Mouse (Mus musculus) embryonic fibroblast, embryonic 13.5 days (primary cell): ENCODE measurements at regions not wholly inside any gene's neighbourhood (a gene's known extent, or its start where the extent isn't known, plus 50 kb on each side); places are given as distances from the start of the nearest gene placed in this dataset.
"Not testable (repeated sequence)": the region's sequence is repeated elsewhere in the genome, so short reads cannot be mapped to it uniquely, and the experiment has no call there.

Source experiments
- H3K27ac ChIP-seq: 2 replicates; pipeline ENCODE4 v1.5.1; 2012; ENCODE audit warnings: low read length, control low read depth, inconsistent platforms; ENCODE audit not compliant: insufficient read depth
- H3K4me1 ChIP-seq: 2 replicates; pipeline ENCODE4 v1.6.1; 2011; ENCODE audit warnings: low read length; ENCODE audit not compliant: control insufficient read depth, insufficient read depth
- H3K4me3 ChIP-seq: 2 replicates; pipeline ENCODE4 v1.5.1; 2011; ENCODE audit warnings: mild to moderate bottlenecking, control low read depth, low read length; ENCODE audit not compliant: insufficient read depth
- CTCF ChIP-seq: IDR thresholded peaks from 2 replicates; pipeline ENCODE4 v1.5.1; 2011; ENCODE audit warnings: mild to moderate bottlenecking, control low read depth, low read length, moderate library complexity, borderline replicate concordance; ENCODE audit not compliant: insufficient read depth
- POLR2A ChIP-seq: IDR thresholded peaks from 2 replicates; pipeline ENCODE4 v1.6.1; 2011; ENCODE audit warnings: low read depth, mild to moderate bottlenecking, control low read depth, low read length, moderate library complexity

DNA sequence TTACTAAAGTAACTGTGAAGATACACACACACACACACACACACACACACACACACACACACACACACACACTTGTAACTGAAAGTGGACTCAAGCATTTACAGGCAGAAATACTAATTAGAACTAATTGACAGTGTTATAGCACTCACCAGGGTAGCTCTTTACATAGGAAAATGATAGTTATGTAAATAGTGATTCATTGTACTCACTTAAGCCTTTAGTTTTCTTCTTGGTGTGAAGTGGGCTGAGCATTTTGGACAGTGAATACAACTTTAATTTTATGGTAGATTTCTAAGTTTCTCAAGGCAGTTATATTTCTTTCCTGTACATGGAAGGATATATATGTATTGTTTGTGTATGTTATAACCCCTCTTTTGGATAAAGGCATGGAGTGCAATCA, 704.5 kb upstream of the Nr2f1 start:
- Histone ChIP-seq H3K4me1 (no peaks in the 10 kb centered on the region; the same call in 1 of the 2 replicates), H3K27ac (no peak overlapping the region), H3K4me3 (no peak overlapping the region)
- no peak for TF ChIP-seq CTCF
- TF ChIP-seq POLR2A: no peak

DNA sequence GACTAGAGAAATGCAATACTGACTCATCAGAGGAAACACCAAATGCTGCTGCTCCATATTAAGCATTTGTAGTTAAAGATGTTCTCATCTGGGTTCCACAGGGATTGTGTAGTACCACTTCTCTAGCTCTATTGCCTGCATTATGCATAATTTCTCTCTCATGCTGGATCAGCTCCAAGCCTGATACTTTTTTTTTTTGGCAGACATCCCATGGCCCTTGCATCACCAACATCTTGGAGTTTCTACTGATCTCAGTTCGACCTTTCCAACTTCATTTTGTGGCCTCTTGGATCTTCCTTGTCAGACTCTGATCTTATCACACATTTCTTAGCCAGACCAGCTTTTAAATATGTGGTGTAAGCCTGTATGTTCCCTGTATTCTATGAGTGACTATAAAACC, 701.1 kb upstream of the Nr2f1 start:
- no peaks in the 10 kb centered on the region; the same call in 1 of the 2 replicates for H3K4me1 ChIP-seq
- no peak overlapping the region for H3K4me3 ChIP-seq
- no peak for TF ChIP-seq CTCF
- TF ChIP-seq POLR2A: no peak
- no peak overlapping the region for H3K27ac ChIP-seq

DNA sequence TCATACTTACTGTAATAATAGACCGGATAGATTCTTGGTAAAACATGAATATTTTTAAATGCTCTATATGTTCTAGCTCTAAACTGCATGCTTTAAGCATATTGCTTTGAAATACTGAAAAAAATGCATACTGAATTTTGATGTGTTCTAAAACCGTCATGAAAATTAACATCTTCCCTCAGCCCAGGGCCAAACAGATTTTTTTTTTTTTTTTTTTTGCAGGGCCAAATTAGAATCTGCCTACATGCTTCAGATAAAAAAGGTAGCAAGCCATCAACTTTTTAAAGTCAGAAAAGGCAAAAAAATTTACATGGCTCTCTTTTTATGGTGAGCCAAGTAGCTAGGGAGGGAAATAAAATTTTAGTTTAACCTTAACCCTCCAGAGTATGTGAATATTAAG, 692.7 kb upstream of the Nr2f1 start:
- no peaks in the 10 kb centered on the region for H3K4me1 ChIP-seq
- TF ChIP-seq CTCF (no peak), POLR2A (no peak)
- no peak overlapping the region for H3K27ac ChIP-seq
- H3K4me3 ChIP-seq: no peak overlapping the region

DNA sequence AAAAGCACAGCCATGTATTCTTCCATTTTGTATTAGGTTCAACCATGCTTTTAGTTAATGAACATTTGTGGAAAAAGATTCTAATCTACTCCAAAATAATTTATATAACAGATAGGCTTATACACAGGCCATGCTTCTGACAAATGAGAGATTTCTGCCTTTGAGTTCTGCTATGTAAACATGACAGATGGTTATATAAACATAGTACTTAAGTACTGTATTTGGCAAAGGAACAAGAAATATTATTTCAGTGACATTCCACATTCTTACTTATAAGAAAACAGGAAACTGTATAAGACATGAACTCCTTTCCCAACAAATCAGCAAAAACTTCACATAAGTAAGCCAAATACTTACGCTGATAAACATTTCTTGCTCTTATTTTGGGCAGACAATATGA, 683.5 kb upstream of the Nr2f1 start:
- Histone ChIP-seq H3K27ac (no peak overlapping the region), H3K4me3 (no peak overlapping the region), H3K4me1 (no peaks in the 10 kb centered on the region)
- TF ChIP-seq CTCF: no peak
- no peak for TF ChIP-seq POLR2A

DNA sequence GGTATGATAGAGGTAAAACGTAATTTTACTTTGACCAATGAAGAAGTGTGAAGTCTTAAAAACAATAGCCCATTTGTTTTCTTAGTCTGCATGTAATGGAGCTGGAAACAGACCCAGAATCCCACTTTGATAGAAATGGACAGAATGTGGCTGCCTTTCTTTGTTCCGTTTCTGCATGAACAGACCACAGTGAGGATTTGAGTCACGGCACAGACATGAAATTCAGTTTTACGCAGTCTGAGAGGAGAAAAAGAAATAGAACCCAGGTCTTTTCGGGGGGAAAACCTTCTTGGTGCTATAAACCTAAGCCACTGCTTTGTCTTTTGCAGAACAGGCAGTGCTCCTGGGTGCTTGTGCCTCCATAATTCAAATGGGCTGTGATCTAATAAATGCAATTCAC, 673.0 kb upstream of the Nr2f1 start:
- H3K27ac ChIP-seq: no peak overlapping the region
- TF ChIP-seq POLR2A (no peak), CTCF (no peak)
- H3K4me1 ChIP-seq: no peaks in the 10 kb centered on the region
- H3K4me3 ChIP-seq: no peak overlapping the region

DNA sequence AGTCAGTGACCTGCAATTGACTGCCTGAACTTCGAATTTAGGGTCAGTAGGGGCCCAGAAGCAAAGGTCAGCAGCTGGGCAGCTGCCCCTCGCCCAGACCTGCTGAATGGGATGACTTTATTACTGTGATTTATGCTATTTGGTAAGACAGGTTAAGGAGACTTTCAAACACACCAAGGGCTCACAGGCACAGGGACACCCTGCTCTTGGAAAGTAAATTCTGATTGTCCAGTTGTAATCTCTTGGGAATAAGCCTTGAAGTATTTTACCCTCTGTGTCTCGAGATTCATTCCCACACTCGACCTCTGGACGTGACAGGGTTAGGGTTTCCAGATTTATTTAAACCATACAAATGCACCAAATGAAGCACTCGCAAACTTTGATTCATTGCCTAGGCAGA, 672.4 kb upstream of the Nr2f1 start:
- Histone ChIP-seq H3K27ac (no peak overlapping the region), H3K4me1 (no peaks in the 10 kb centered on the region), H3K4me3 (no peak overlapping the region)
- no peak for TF ChIP-seq CTCF
- TF ChIP-seq POLR2A: no peak

DNA sequence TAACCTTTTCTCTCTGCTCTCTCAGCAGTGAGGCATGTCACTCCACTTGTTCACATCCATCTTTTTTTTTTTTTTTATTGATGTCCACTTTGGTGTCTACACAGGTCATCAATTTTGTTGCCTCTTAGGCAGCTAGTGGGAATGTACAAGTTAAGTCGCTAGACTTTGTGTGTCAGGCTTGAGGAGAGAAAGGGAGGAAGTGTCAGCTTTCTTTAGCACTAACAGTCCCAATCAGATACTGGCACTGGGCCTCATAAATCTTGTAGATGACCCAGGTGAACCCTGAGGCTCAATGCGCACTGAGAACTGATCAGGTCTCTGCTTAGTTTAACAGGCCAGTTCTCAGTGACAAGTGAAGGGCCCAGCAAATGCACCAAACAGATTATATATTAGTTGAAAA, 671.7 kb upstream of the Nr2f1 start:
- no peaks in the 10 kb centered on the region for H3K4me1 ChIP-seq
- no peak overlapping the region for H3K27ac ChIP-seq
- TF ChIP-seq CTCF: no peak
- no peak for TF ChIP-seq POLR2A
- H3K4me3 ChIP-seq: no peak overlapping the region

DNA sequence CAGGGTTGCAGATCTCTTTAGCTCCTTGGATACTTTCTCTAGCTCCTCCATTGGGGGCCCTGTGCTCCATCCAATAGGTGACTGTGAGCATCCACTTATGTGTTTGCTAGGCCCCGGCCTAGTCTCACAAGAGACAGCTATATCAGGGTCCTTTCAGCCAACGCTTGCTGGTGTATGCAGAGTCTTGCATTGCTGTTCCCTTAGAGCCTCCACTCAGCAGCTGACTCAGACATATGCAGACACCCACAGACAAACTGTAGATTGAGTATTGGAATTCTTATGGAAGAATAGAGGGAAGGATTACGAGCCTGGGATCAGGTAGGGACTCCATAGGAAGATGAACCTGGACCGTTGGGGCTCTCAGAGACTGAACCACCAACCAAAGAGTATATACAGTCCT, 624.8 kb upstream of the Nr2f1 start:
- H3K4me1 ChIP-seq, H3K4me3 ChIP-seq, H3K27ac ChIP-seq: not testable (repeated sequence)

DNA sequence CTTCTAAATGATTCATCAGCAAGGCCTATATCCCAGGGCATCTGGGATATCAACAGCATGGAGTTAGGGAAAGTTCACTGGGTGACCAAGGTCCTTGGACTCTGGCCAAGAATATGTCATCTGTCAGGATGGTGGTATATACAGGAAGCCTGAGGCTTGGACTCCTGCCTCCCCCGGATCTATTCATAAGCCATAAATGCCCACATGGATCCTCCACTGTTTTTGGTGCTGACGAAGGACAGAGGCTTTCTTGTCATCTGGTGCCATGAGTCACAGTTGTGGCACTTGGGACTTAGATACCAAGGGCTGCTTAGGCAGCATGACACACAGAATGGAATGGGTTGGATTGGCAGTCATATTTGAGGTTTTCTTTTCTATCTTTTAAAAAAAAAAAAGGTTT, 610.1 kb upstream of the Nr2f1 start:
- H3K27ac ChIP-seq: no peak overlapping the region

DNA sequence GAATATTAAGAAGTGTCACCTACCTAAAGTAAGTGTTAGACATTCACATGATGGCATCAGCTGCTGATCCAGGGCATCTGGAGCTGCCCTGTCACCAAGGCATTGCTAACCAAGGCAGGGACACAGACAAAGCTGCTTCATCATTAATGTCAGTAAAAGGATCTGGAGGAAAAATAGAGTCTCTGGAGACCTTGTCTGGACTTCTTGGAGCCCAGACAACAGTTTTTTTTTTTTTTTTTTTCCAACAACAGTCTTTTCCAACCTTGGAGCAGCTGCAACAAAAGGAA, 603.2 kb upstream of the Nr2f1 start:
- peaks cover 2% of the 10 kb centered on the region; the same call in 1 of the 2 replicates for H3K4me1 ChIP-seq
- TF ChIP-seq CTCF (no peak), POLR2A (no peak)
- H3K27ac ChIP-seq: no peak overlapping the region
- no peak overlapping the region for H3K4me3 ChIP-seq

More for the DNA sequence above, 610.1 kb upstream of the Nr2f1 start:
- TF ChIP-seq POLR2A: no peak
- TF ChIP-seq CTCF: no peak
- no peak overlapping the region for H3K4me3 ChIP-seq
- H3K4me1 ChIP-seq: no peaks in the 10 kb centered on the region
